ENCODE assay signal across 21 mouse cellular contexts in the genomic region with DNA sequence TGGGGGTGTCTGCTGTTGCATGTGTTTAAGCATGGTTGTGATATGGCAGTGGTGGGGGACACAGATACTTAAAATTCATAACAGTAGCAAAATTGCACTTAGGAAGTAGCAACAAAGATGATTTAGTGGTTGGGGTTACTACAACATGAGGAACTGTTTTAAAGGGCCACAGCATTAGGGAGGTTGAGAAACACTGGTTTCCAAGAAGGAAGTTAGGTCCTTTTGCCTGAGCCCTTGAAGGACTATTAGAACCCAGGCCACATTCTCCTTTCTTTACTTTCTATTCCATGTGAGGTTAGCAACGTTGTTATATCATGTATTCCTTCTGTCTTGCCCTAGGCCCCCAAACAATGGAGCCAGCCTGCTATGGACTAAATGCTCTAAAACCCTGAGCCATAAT.
"Had no signal": no experiment of that assay in that cellular context is flagged by ENCODE, and none has a peak within 500 bp of the region (broad histone marks: within the 10 kb centered on the region; RNA-seq: fewer than 3 reads in every experiment).

No protein-coding gene starts in this region.

- H3K4me3 ChIP-seq: limb, embryonic 12.5 days; limb, embryonic 15.5 days; liver, embryonic 13.5 days; neural tube, embryonic 12.5 days; neural tube, embryonic 15.5 days; stomach, embryonic 15.5 days had no signal

- H3K9me3 ChIP-seq: limb, embryonic 15.5 days; liver, embryonic 13.5 days; neural tube, embryonic 12.5 days; neural tube, embryonic 15.5 days; stomach, embryonic 15.5 days had no signal

- H3K27me3 ChIP-seq: limb, embryonic 12.5 days; limb, embryonic 15.5 days; liver, embryonic 13.5 days; neural tube, embryonic 12.5 days; neural tube, embryonic 15.5 days; stomach, embryonic 15.5 days had no signal

- ATAC-seq: intestine, postnatal 0 days had no signal

- DNase-seq: kidney, adult 2 months; kidney, postnatal 10 days; kidney, postnatal 36 days; left cerebral cortex, postnatal 4 days; liver, embryonic 13.5 days; lung, adult 2 months; lung, postnatal 14 days; lung, postnatal 4 days; midbrain, embryonic 14.5 days; right cerebral cortex, postnatal 25 days; spleen, adult 18-20 months; thymus, adult 18-20 months; thymus, postnatal 14 days; thymus, postnatal 4 days had no signal

- H3K27ac ChIP-seq: limb, embryonic 12.5 days; limb, embryonic 15.5 days; liver, embryonic 13.5 days; neural tube, embryonic 12.5 days; neural tube, embryonic 15.5 days; stomach, embryonic 15.5 days had no signal

- H3K9ac ChIP-seq: limb, embryonic 12.5 days; limb, embryonic 15.5 days; liver, embryonic 13.5 days; neural tube, embryonic 12.5 days; neural tube, embryonic 15.5 days; stomach, embryonic 15.5 days had no signal

- H3K4me2 ChIP-seq: limb, embryonic 12.5 days; limb, embryonic 15.5 days; liver, embryonic 13.5 days; midbrain, embryonic 11.5 days; neural tube, embryonic 12.5 days; neural tube, embryonic 15.5 days; stomach, embryonic 15.5 days had no signal
